Mouse (Mus musculus) hindbrain, embryonic 10.5 days (tissue): ENCODE results near the gene Copg1. TPM values are rescaled to one million over a fixed set of nuclear protein-coding genes. Genes with fewer than 3 reads are reported as not detected.

Experiments
- DNase-seq: peaks from one replicate; pipeline ENCODE4 v3.0.0-alpha.2; 2017; ENCODE audit warnings: low spot score
- H3K27ac ChIP-seq: fragments of 300-500 bp; sonication (generic); 2 replicates; pipeline ENCODE4 v1.5.1; 2016; ENCODE audit warnings: mild to moderate bottlenecking, moderate library complexity
- H3K27me3 ChIP-seq: fragments of 300-500 bp; sonication (generic); 2 replicates; pipeline ENCODE4 v1.6.1; 2016; ENCODE audit warnings: mild to moderate bottlenecking; ENCODE audit not compliant: poor library complexity, insufficient read depth, severe bottlenecking
- H3K36me3 ChIP-seq: fragments of 300-500 bp; sonication (generic); 2 replicates; pipeline ENCODE4 v1.6.1; 2016; ENCODE audit warnings: mild to moderate bottlenecking, moderate library complexity
- H3K4me1 ChIP-seq: fragments of 300-500 bp; sonication (generic); replicated peaks from 2 replicates; pipeline ENCODE4 v1.6.1; 2016; ENCODE audit warnings: mild to moderate bottlenecking
- H3K4me3 ChIP-seq: fragments of 300-500 bp; sonication (generic); 2 replicates; pipeline ENCODE4 v1.5.1; 2016; ENCODE audit warnings: mild to moderate bottlenecking, moderate library complexity
- H3K9me3 ChIP-seq: fragments of 300-500 bp; sonication (generic); 2 replicates; pipeline ENCODE4 v1.6.1; 2016; ENCODE audit warnings: mild to moderate bottlenecking, moderate library complexity
- WGBS: fragments of 180-500 bp; shearing (Covaris S2); methylation state at CpG from one replicate; pipeline ENCODE4 v1.1.7; 2016; 5-methylcytosine and 5-hydroxymethylcytosine counted together
- polyA plus RNA-seq: library from polyadenylated mRNA; unstranded; fragments of >200 nt; fragmentation: Nextera tagmentation; extraction: Ambion mirVana; gene quantifications from 2 replicates; pipeline ENCODE4 v1.2.1, GENCODE M21; 2016

Copg1 gene
- polyA plus RNA-seq, 1 experiment from 2014 or later, result 159 TPM

DNA sequence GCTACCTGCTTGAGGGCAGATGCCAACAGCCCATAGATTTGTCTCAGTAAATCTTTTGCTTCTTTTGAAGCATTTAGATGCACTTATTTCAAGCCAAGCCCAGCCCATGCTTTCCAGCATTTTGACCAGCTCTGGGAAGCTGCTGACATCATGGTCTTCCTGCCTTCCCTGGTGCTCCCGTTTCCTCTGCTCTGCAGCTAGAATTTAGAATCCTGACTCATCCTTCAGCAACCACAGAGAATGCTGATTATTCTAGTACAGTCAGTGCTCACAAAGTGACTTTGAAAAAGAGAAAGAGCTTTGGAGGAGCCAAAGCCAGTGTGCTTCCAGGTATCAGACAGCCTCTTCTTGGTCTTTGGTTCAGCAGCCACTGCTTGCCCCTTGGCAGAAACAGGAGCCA lies 30.5 kb upstream of the Copg1 start:
- 72% methylated on average over 1 of the region's 1 CpGs for WGBS
- no peak overlapping the region for H3K4me3 ChIP-seq
- H3K27me3 ChIP-seq, result no peaks in the 10 kb centered on the region
- H3K9me3 ChIP-seq, result no peaks in the 10 kb centered on the region
- H3K27ac ChIP-seq, result no peak overlapping the region
- H3K4me1 ChIP-seq, result no peaks in the 10 kb centered on the region
- DNase-seq, result no peak
- no peaks in the 10 kb centered on the region for H3K36me3 ChIP-seq

GRCm38 (mm10) chr6:87866211-87866610 lies 21.4 kb upstream of the Copg1 start:
- WGBS, result 86% methylated on average over 6 of the region's 6 CpGs
- no peaks in the 10 kb centered on the region for H3K9me3 ChIP-seq

GRCm38 (mm10) chr6:87867256-87867655 lies 20.4 kb upstream of the Copg1 start:
- Histone ChIP-seq H3K4me1 (no peaks in the 10 kb centered on the region), H3K27me3 (no peaks in the 10 kb centered on the region), H3K36me3 (no peaks in the 10 kb centered on the region), H3K9me3 (no peaks in the 10 kb centered on the region), H3K4me3 (no peak overlapping the region), H3K27ac (no peak overlapping the region)
- no peak for DNase-seq
- WGBS, result 81% methylated on average over 2 of the region's 2 CpGs

More at GRCm38 (mm10) chr6:87866211-87866610, 21.4 kb upstream of the Copg1 start:
- Histone ChIP-seq H3K36me3 (no peaks in the 10 kb centered on the region), H3K27ac (no peak overlapping the region), H3K27me3 (no peaks in the 10 kb centered on the region), H3K4me3 (no peak overlapping the region), H3K4me1 (no peaks in the 10 kb centered on the region)
- no peak for DNase-seq

GRCm38 (mm10) chr6:87868871-87869506 lies 18.6 kb upstream of the Copg1 start:
- no peak for DNase-seq
- Histone ChIP-seq H3K36me3 (no peaks in the 10 kb centered on the region), H3K4me3 (no peak overlapping the region), H3K27me3 (no peaks in the 10 kb centered on the region), H3K27ac (no peak overlapping the region), H3K4me1 (no peaks in the 10 kb centered on the region; the same call in 1 of the 2 replicates), H3K9me3 (no peaks in the 10 kb centered on the region)
- WGBS, result 79% methylated on average over 9 of the region's 9 CpGs

GRCm38 (mm10) chr6:87870440-87870839 lies 17.2 kb upstream of the Copg1 start:
- WGBS, result 73% methylated on average over 1 of the region's 1 CpGs
- Histone ChIP-seq H3K27ac (no peak overlapping the region), H3K4me3 (no peak overlapping the region), H3K36me3 (no peaks in the 10 kb centered on the region), H3K4me1 (no peaks in the 10 kb centered on the region; the same call in 1 of the 2 replicates), H3K9me3 (no peaks in the 10 kb centered on the region), H3K27me3 (no peaks in the 10 kb centered on the region)
- DNase-seq, result no peak

- 86% methylated on average over 7 of the region's 7 CpGs for WGBS
Measured at GRCm38 (mm10) chr6:87871240-87871639, 16.4 kb upstream of the Copg1 start.

DNA sequence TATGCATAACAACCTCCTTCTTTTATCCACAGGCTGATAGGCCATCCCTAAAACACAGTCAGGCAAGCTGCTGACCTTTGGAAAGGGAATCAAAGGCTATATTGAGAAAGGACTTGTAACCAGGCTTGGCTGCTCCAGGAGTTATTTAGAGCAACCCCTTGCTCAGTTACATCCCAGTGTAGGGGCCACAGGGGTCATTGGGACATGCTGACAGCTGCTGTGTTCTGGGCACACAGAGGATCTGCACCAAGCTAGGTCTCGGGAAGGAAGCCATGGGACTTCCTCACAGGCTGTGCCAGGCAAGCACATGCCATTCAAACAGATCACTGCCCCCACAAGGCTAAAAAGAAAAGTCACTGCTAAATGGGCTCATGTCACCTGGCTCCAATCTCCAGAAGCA lies 14.5 kb upstream of the Copg1 start:
- Histone ChIP-seq H3K4me1 (no peaks in the 10 kb centered on the region; the same call in 1 of the 2 replicates), H3K27me3 (no peaks in the 10 kb centered on the region), H3K27ac (no peak overlapping the region), H3K4me3 (no peak overlapping the region), H3K9me3 (no peaks in the 10 kb centered on the region), H3K36me3 (no peaks in the 10 kb centered on the region)
- WGBS, result 50% methylated on average over 1 of the region's 1 CpGs
- no peak for DNase-seq

More at GRCm38 (mm10) chr6:87871240-87871639, 16.4 kb upstream of the Copg1 start:
- H3K4me3 ChIP-seq, result no peak overlapping the region
- no peaks in the 10 kb centered on the region for H3K27me3 ChIP-seq
- no peak for DNase-seq
- H3K36me3 ChIP-seq, result no peaks in the 10 kb centered on the region
- no peaks in the 10 kb centered on the region for H3K9me3 ChIP-seq
- no peak overlapping the region for H3K27ac ChIP-seq
- no peaks in the 10 kb centered on the region; the same call in 1 of the 2 replicates for H3K4me1 ChIP-seq

DNA sequence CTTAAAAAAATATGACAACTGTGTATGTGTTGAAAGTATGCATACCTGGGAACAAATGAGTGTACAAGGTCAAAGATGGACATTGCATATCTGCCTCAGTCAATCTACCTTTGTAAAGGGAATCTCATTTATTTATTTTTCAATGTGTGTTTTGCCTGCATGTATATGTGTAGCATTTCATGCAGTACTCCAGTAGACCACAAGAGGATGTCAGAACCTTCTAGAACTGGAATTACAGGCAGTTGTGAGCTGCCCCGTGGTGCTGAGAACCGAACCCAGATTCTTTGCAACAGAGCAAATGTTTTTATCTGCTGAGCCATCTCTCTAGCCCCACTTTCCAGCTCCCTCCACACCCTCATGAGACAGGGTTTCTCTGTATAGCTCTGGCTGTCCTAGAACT lies 13.7 kb upstream of the Copg1 start:
- no peak overlapping the region for H3K4me3 ChIP-seq
- 95% methylated on average over 2 of the region's 2 CpGs for WGBS
- no peak overlapping the region for H3K27ac ChIP-seq
- no peaks in the 10 kb centered on the region for H3K36me3 ChIP-seq
- no peaks in the 10 kb centered on the region; the same call in 1 of the 2 replicates for H3K4me1 ChIP-seq
- no peaks in the 10 kb centered on the region for H3K9me3 ChIP-seq
- no peak for DNase-seq
- no peaks in the 10 kb centered on the region for H3K27me3 ChIP-seq

DNA sequence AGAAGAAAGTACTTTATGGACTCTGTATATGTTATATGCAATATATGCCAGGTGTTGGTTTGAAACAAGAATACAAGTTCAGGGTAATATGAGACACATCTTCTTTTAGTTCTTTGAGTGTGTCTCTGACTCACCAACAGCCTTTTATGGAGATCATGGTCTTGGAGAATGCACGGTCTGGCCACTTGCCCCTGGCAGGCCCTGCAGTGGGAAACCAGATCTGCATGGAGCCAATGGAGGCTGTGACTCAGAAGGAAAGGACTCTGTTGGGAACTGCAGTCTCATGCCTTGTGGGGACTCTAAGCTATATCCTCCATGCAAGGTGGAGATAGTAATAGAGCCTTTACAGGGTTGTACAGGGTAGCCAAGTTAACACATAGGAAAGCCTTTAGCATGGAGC lies 12.5 kb upstream of the Copg1 start:
- 88% methylated on average over 1 of the region's 1 CpGs for WGBS

GRCm38 (mm10) chr6:87875562-87875961 lies 12.1 kb upstream of the Copg1 start:
- Histone ChIP-seq H3K27ac (no peak overlapping the region), H3K36me3 (no peaks in the 10 kb centered on the region), H3K4me3 (no peak overlapping the region), H3K9me3 (no peaks in the 10 kb centered on the region), H3K4me1 (no peaks in the 10 kb centered on the region; the same call in 1 of the 2 replicates), H3K27me3 (no peaks in the 10 kb centered on the region)
- WGBS, result 94% methylated on average over 7 of the region's 7 CpGs
- DNase-seq, result no peak

More for the DNA sequence above, 12.5 kb upstream of the Copg1 start:
- no peak for DNase-seq
- Histone ChIP-seq H3K9me3 (no peaks in the 10 kb centered on the region), H3K27me3 (no peaks in the 10 kb centered on the region), H3K4me3 (no peak overlapping the region), H3K36me3 (no peaks in the 10 kb centered on the region), H3K27ac (no peak overlapping the region), H3K4me1 (no peaks in the 10 kb centered on the region; the same call in 1 of the 2 replicates)

GRCm38 (mm10) chr6:87876068-87876643 lies 11.5 kb upstream of the Copg1 start:
- Histone ChIP-seq H3K27me3 (no peaks in the 10 kb centered on the region), H3K27ac (no peak overlapping the region), H3K9me3 (no peaks in the 10 kb centered on the region), H3K4me1 (no peaks in the 10 kb centered on the region; the same call in 1 of the 2 replicates), H3K36me3 (no peaks in the 10 kb centered on the region), H3K4me3 (no peak overlapping the region)
- 80% methylated on average over 13 of the region's 13 CpGs for WGBS
- DNase-seq, result no peak

GRCm38 (mm10) chr6:87879010-87879409 lies 8.6 kb upstream of the Copg1 start:
- Histone ChIP-seq H3K27me3 (no peaks in the 10 kb centered on the region), H3K4me3 (no peak overlapping the region), H3K4me1 (no peaks in the 10 kb centered on the region), H3K36me3 (no peaks in the 10 kb centered on the region), H3K9me3 (no peaks in the 10 kb centered on the region), H3K27ac (no peak overlapping the region)
- WGBS, result 58% methylated on average over 4 of the region's 4 CpGs
- DNase-seq, result no peak

DNA sequence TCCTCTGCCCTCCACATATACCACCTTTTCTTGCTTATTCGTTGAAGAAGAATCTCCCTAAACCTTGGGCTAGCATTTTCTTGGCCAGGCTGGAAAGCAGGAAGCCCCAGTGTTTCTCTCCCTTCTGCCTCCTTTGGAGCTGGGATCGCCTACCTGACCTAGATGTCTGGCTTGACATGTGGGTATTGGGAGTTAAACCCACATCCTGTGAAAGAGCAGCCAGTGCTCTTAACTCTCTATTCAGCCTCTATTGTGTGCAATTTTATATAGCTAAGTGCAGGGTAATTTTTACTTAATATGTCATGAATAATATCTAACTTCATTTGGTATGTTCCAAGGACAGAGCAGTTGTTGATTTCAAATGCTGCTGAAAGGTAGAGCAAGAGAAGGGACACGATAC lies 8.0 kb upstream of the Copg1 start:
- Histone ChIP-seq H3K9me3 (no peaks in the 10 kb centered on the region), H3K4me3 (no peak overlapping the region), H3K27me3 (no peaks in the 10 kb centered on the region), H3K36me3 (no peaks in the 10 kb centered on the region), H3K27ac (no peak overlapping the region), H3K4me1 (no peaks in the 10 kb centered on the region)
- DNase-seq, result no peak
- 80% methylated on average over 3 of the region's 3 CpGs for WGBS
